Mouse (Mus musculus): ENCODE measurements around the gene Vmn1r21. TPM values are rescaled to one million over a fixed set of nuclear protein-coding genes. Genes with fewer than 3 reads are reported as not detected.
A peak's percentile ranks its signal among the peaks of the same experiment; 100 is the strongest.
"Not testable (repeated sequence)": the region's sequence is repeated elsewhere in the genome, so short reads cannot be mapped to it uniquely, and the experiment has no call there.

Gene Vmn1r21
- not detected in 2 replicates for polyA plus RNA-seq (2015; fragmentation: Nextera tagmentation; extraction: Ambion mirVana)

- no peak within 1 kb of the TSS for H3K4me2 ChIP-seq
- no peaks in the 10 kb centered on the region for H3K9me3 ChIP-seq (replicated peaks)
- no peak within 1 kb of the TSS for H3K9ac ChIP-seq
- H3K27me3 ChIP-seq: no peaks in the 10 kb centered on the region
- H3K27ac ChIP-seq: no peak within 1 kb of the TSS
- ATAC-seq (replicated peaks; ENCODE audit: insufficient number of reproducible peaks, insufficient read depth, low FRiP score, low read depth): no peak
- H3K36me3 ChIP-seq: no peaks in the 10 kb centered on the region
- no peaks in the 10 kb centered on the region for H3K4me1 ChIP-seq (replicated peaks)
- H3K4me3 ChIP-seq: no peak within 1 kb of the TSS
- WGBS: 55% methylated on average over 1 of the region's 1 CpGs
Observed at GRCm38 (mm10) chr6:57850286-57850685, at the start of gene Vmn1r21. Vmn1r21 (minus strand) TSS chr6:57850343.

DNA sequence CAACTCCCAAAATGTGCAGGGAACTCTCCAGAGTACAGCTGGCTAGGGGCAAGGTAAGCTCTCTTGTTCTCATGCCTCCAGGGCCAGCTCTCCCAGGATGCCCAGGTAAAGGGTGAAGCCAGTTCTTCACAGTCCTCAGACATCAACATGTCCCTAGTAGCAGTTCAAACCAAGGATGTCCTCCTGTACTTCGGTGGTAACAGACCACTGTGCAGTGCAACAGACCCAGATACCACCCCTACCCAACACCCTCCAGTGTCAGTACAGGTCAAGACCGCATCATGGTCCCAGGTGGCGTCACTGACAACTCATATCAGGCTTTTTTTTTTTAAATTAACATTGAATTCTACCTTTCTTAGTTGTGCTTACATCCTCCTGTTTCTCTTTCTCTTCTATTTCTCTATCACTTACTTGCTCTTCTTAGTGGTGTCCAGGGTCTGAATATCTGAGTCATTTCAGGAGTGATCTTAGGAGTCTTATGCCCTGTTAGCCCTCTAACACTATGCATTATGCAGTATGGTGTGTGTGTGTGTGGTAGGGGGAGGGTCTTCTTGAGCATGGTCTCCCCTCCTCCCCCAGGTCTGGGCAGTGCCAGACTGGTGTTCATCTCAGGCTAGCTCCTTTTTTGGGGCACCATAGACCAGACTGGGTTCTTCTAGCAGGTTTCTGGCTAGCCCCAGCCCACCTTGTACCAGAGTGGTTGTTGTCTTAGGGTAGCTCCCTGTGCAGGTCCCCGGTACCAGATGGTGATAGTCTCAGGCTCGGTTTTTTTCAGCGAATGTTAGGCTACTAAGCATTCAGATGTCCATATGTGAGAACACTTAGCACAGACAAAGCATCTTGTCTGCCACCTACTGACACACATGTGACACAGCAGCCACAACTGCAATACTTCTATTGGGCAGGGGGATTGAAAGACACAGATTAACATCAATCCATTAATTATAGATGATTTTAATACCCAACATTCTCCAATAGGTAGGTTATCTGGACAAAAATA is 9.2 kb upstream of the Vmn1r21 start:
- H3K9me3 ChIP-seq (replicated peaks): no peaks in the 10 kb centered on the region
- ATAC-seq (replicated peaks; ENCODE audit: insufficient number of reproducible peaks, insufficient read depth, low FRiP score, low read depth): no peak
- H3K27me3 ChIP-seq: no peaks in the 10 kb centered on the region
- peak overlapping the region; percentile 34; the same call in 1 of the 2 replicates for H3K4me2 ChIP-seq
- H3K36me3 ChIP-seq: no peaks in the 10 kb centered on the region
- no peak overlapping the region for H3K4me3 ChIP-seq
- H3K9ac ChIP-seq: no peak overlapping the region
- H3K4me1 ChIP-seq (replicated peaks): no peaks in the 10 kb centered on the region
- no peak overlapping the region for H3K27ac ChIP-seq
- WGBS: 45% methylated on average over 6 of the region's 6 CpGs

DNA sequence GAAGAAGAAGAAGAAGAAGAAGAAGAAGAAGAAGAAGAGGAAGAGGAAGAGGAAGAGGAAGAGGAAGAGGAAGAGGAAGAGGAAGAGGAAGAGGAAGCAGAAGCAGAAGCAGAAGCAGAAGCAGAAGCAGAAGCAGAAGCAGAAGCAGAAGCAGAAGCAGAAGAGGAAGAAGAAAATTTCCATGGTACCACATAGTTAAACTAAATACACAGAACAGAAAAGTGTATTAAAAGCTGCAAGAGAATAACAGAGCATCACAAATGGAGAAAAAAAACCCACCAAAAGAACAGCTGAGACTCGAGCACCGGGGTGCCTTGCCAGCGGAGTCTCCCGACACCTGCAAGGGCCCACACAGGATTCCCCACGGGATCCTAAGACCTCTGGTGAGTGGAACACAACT is 1.0 kb upstream of the Vmn1r21 start:
- WGBS: 85% methylated on average over 5 of the region's 5 CpGs
- not testable (repeated sequence) for H3K27me3 ChIP-seq; ATAC-seq (replicated peaks; ENCODE audit: insufficient number of reproducible peaks, insufficient read depth, low FRiP score, low read depth); H3K36me3 ChIP-seq; H3K9me3 ChIP-seq (replicated peaks); H3K9ac ChIP-seq; H3K4me3 ChIP-seq; H3K27ac ChIP-seq; H3K4me1 ChIP-seq (replicated peaks); H3K4me2 ChIP-seq

DNA sequence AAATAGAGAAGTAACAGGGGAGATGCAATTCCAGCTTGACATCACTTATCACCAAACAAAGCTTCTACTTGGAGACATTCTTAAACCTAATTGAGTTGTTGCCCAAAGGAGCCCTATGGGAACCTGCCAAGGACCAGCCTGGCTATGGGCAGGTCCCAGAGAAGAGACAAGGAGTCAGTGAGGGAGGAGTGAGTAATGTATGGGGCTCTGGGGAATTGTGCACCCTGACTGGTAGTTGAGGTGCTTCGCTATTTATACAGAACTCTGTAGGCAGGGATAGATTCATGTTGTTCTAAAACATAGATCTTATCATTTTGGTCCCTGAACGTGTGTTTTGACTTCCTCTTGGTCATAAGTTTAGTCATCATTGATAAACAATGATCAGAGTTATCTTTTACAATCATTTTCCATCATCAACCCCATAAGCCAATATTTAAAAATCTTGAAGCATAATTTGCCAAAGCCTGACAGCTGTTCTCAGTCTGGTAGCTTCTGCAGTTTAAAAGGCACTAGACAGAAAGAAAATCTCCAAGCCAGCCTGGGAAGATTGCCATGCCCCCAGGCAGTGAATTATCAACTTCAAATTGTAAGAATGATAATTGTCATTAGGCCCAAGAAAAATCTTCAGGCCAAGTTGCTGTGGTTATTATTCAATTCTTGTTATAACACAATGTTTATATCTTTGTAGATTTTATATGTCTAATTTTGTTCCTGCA is 10.3 kb downstream of the Vmn1r21 start:
- Histone ChIP-seq H3K36me3 (no peaks in the 10 kb centered on the region), H3K27ac (no peak overlapping the region), H3K4me3 (no peak overlapping the region), H3K4me1 (replicated peaks) (no peaks in the 10 kb centered on the region), H3K4me2 (no peak overlapping the region), H3K9me3 (replicated peaks) (no peaks in the 10 kb centered on the region), H3K9ac (no peak overlapping the region), H3K27me3 (no peaks in the 10 kb centered on the region)
- ATAC-seq (replicated peaks; ENCODE audit: insufficient number of reproducible peaks, insufficient read depth, low FRiP score, low read depth): no peak
- 60% methylated on average over 2 of the region's 2 CpGs for WGBS

GRCm38 (mm10) chr6:57825259-57825715 is 24.9 kb downstream of the Vmn1r21 start:
- H3K4me1 ChIP-seq (replicated peaks): peaks cover 3% of the 10 kb centered on the region
- H3K27ac ChIP-seq: peak overlapping the region; percentile 82
- WGBS: 10% methylated on average over 5 of the region's 5 CpGs
- no peaks in the 10 kb centered on the region for H3K9me3 ChIP-seq (replicated peaks)
- H3K27me3 ChIP-seq: no peaks in the 10 kb centered on the region
- peak overlapping the region; percentile 70 for H3K4me2 ChIP-seq
- no peaks in the 10 kb centered on the region for H3K36me3 ChIP-seq
- H3K4me3 ChIP-seq: peak overlapping the region; percentile 81
- no peak for ATAC-seq (replicated peaks; ENCODE audit: insufficient number of reproducible peaks, insufficient read depth, low FRiP score, low read depth)
- peak overlapping the region; percentile 79 for H3K9ac ChIP-seq

GRCm38 (mm10) chr6:57824422-57825258 is 25.5 kb downstream of the Vmn1r21 start, which contains the start of gene Vopp1:
Vopp1 (minus strand) TSS chr6:57825159.
- Histone ChIP-seq H3K27me3 (no peaks in the 10 kb centered on the region), H3K27ac (peak within 1 kb of the TSS; percentile 82), H3K4me3 (peak within 1 kb of the TSS; percentile 81), H3K4me2 (peak within 1 kb of the TSS; percentile 70), H3K9ac (peak within 1 kb of the TSS; percentile 79), H3K36me3 (no peaks in the 10 kb centered on the region), H3K9me3 (replicated peaks) (no peaks in the 10 kb centered on the region), H3K4me1 (replicated peaks) (peaks cover 3% of the 10 kb centered on the region)
- WGBS: under 1% methylated on average over 86 of the region's 87 CpGs
- peak; percentile 87 for ATAC-seq (replicated peaks; ENCODE audit: insufficient number of reproducible peaks, insufficient read depth, low FRiP score, low read depth)

DNA sequence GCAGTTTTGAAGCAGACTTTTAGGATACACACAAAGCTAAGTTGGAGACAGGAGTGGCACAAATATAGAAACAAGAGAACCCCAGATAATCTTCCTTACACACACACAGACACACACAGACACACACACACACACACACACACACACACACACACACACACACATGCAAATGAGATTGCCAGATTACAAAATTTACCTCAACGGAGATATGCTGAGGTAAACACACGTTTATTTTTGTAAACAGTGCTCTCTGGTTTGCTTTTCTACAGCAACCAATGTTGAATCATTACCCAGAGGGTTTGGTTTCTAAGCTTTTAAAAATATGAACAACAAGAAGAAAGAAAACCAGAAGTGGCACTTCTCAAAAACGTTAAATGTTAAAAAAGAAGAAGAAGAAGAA is 26.7 kb downstream of the Vmn1r21 start:
- H3K27me3 ChIP-seq: no peaks in the 10 kb centered on the region
- no peak for ATAC-seq (replicated peaks; ENCODE audit: insufficient number of reproducible peaks, insufficient read depth, low FRiP score, low read depth)
- no peak overlapping the region for H3K9ac ChIP-seq
- peaks cover 3% of the 10 kb centered on the region for H3K4me1 ChIP-seq (replicated peaks)
- H3K4me3 ChIP-seq: 0 out of 2 replicates have a peak overlapping the region, but pooled peaks have one; percentile 17
- peak overlapping the region; percentile 37; the same call in 1 of the 2 replicates for H3K4me2 ChIP-seq
- H3K9me3 ChIP-seq (replicated peaks): no peaks in the 10 kb centered on the region
- no peak overlapping the region for H3K27ac ChIP-seq
- no peaks in the 10 kb centered on the region for H3K36me3 ChIP-seq
- whole genome bisulfite sequencing: 40% methylated on average over 3 of the region's 3 CpGs

GRCm38 (mm10) chr6:57822648-57823410 is 27.3 kb downstream of the Vmn1r21 start:
- H3K4me1 ChIP-seq (replicated peaks): peaks cover 3% of the 10 kb centered on the region
- H3K9me3 ChIP-seq (replicated peaks): no peaks in the 10 kb centered on the region
- H3K4me2 ChIP-seq: peak overlapping the region; percentile 37; the same call in 1 of the 2 replicates
- no peak overlapping the region for H3K9ac ChIP-seq
- 68% methylated on average over 5 of the region's 5 CpGs for WGBS
- H3K36me3 ChIP-seq: no peaks in the 10 kb centered on the region
- no peak overlapping the region for H3K4me3 ChIP-seq
- no peak for ATAC-seq (replicated peaks; ENCODE audit: insufficient number of reproducible peaks, insufficient read depth, low FRiP score, low read depth)
- H3K27me3 ChIP-seq: no peaks in the 10 kb centered on the region
- H3K27ac ChIP-seq: no peak overlapping the region

GRCm38 (mm10) chr6:57814436-57814940 is 35.7 kb downstream of the Vmn1r21 start:
- H3K27me3 ChIP-seq: no peaks in the 10 kb centered on the region
- no peak overlapping the region for H3K9ac ChIP-seq
- H3K4me2 ChIP-seq: no peak overlapping the region
- H3K9me3 ChIP-seq (replicated peaks): 0 out of 2 replicates have a peak, but pooled peaks cover 4% of the 10 kb centered on the region
- H3K27ac ChIP-seq: no peak overlapping the region
- 0 out of 2 replicates have a peak, but pooled peaks cover 4% of the 10 kb centered on the region for H3K4me1 ChIP-seq (replicated peaks)
- no peaks in the 10 kb centered on the region for H3K36me3 ChIP-seq
- 66% methylated on average over 2 of the region's 2 CpGs for WGBS
- no peak overlapping the region for H3K4me3 ChIP-seq
- ATAC-seq (replicated peaks; ENCODE audit: insufficient number of reproducible peaks, insufficient read depth, low FRiP score, low read depth): no peak
